Mouse (Mus musculus) liver, postnatal 0 days (tissue): ENCODE data around the gene Trcg1.
A peak's percentile ranks its signal among the peaks of the same experiment; 100 is the strongest.

Source experiments
- CTCF ChIP-seq: sonication (generic); IDR thresholded peaks from 2 replicates; pipeline ENCODE4 v1.5.1; 2016; ENCODE audit warnings: antibody characterized with exemption, low read depth
- EP300 ChIP-seq: IDR thresholded peaks from 2 replicates; pipeline ENCODE4 v1.6.1; 2016; ENCODE audit warnings: antibody characterized with exemption, low read depth, mild to moderate bottlenecking

DNA sequence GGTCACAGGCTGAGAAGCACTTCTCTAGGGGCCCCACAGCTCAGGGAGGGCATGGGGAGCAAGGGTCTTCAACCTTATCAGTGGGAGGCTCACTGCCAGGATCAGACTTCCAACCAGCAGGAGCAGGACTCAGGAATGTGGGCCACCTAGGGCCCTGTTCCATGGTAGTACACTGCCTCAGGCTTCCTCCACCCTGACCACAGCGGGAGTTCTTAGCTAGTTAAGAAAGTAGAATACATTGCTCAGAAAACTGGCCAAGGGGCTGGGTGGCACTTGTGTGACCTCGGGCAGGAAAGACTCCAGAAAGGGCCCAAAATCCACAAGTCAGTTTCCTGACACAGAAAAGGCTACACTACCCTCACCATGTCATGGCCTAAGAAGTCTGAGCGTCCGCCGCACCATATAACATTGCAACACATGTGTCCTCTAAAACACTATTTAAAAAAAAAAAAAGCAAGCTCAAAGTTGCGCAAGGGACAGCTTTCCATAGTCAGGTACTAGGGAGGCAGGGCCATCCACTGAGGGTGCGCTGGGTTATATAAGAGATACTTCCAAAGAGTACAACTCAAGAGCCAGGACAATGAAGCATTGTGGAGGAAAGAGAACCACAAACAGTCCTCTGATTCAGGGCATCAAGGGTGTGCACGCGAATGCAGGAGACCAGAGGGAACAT is 18.6 kb downstream of the Trcg1 start:
- no peak for TF ChIP-seq CTCF
- TF ChIP-seq EP300: peak; percentile 21; the same call in 1 of the 2 replicates
